Mouse (Mus musculus) gastrocnemius, postnatal 36 days (tissue): ENCODE data around the gene Kif6. TPM values are rescaled to one million over a fixed set of nuclear protein-coding genes. Genes with fewer than 3 reads are reported as not detected.

Source experiments
- DNase-seq, 2 experiments: peaks; one replicate each; pipeline ENCODE4 v3.0.0; 2022
- intact Hi-C: fragments of 180-260 bp; cut with DNase I; formaldehyde crosslinking; loops from one replicate; pipeline ENCODE4 v1.15.1; 2025
- total RNA-seq, 2 experiments: library from RNA; stranded (reverse); gene quantifications; 2 replicates each; pipeline ENCODE4 v1.2.3; 2021

Gene Kif6
- total RNA-seq, 2 experiments from 2014 or later, result not detected

GRCm38 (mm10) chr17:49824841-49825450, 210.0 kb downstream of the Kif6 start:
- DNase-seq, result no peak
- intact Hi-C loops, result no loop called here

GRCm38 (mm10) chr17:49825831-49826230, 210.9 kb downstream of the Kif6 start:
- DNase-seq, result no peak
- intact Hi-C loops, result no loop called here

GRCm38 (mm10) chr17:49831745-49832144, 216.8 kb downstream of the Kif6 start:
- DNase-seq, result no peak
- intact Hi-C loops, result no loop called here

- no peak for DNase-seq
- intact Hi-C loops, result no loop called here
These were observed 219.2 kb downstream of the Kif6 start for GRCm38 (mm10) chr17:49834044-49834545.

- DNase-seq, result no peak
- intact Hi-C loops, result no loop called here
These were observed 222.5 kb downstream of the Kif6 start for GRCm38 (mm10) chr17:49837417-49837816.

GRCm38 (mm10) chr17:49839243-49839642, 224.3 kb downstream of the Kif6 start:
- intact Hi-C loops, result no loop called here
- no peak for DNase-seq

GRCm38 (mm10) chr17:49851210-49851609, 236.3 kb downstream of the Kif6 start:
- intact Hi-C loops, result no loop called here
- DNase-seq, result no peak

GRCm38 (mm10) chr17:49852183-49852582, 237.2 kb downstream of the Kif6 start:
- intact Hi-C loops, result loop anchor here (2.0 kb wide), 1 partner anchor 383 kb away; no protein-coding TSS in a partner anchor
- DNase-seq, result peak; percentile 19 to 36

- no peak for DNase-seq
- intact Hi-C loops, result no loop called here
These were observed 240.8 kb downstream of the Kif6 start for GRCm38 (mm10) chr17:49855785-49856184.

- intact Hi-C loops, result no loop called here
- no peak for DNase-seq
These were observed 245.3 kb downstream of the Kif6 start for GRCm38 (mm10) chr17:49860057-49860816.

GRCm38 (mm10) chr17:49863597-49863996, 248.7 kb downstream of the Kif6 start:
- intact Hi-C loops, result no loop called here
- no peak for DNase-seq

- intact Hi-C loops, result no loop called here
- no peak for DNase-seq
These were observed 250.7 kb downstream of the Kif6 start for GRCm38 (mm10) chr17:49865604-49866003.

- intact Hi-C loops, result no loop called here
- no peak for DNase-seq
These were observed 251.8 kb downstream of the Kif6 start for GRCm38 (mm10) chr17:49866653-49867215.

- intact Hi-C loops, result no loop called here
- no peak for DNase-seq
These were observed 252.6 kb downstream of the Kif6 start for GRCm38 (mm10) chr17:49867321-49868137.

- intact Hi-C loops, result no loop called here
These were observed 254.3 kb downstream of the Kif6 start for GRCm38 (mm10) chr17:49869246-49869645.

GRCm38 (mm10) chr17:49872305-49872704, 257.4 kb downstream of the Kif6 start:
- DNase-seq, result no peak
- intact Hi-C loops, result no loop called here

More at GRCm38 (mm10) chr17:49869246-49869645, 254.3 kb downstream of the Kif6 start:
- no peak for DNase-seq

- intact Hi-C loops, result no loop called here
- no peak for DNase-seq
These were observed 259.8 kb downstream of the Kif6 start for GRCm38 (mm10) chr17:49874746-49875145.

- intact Hi-C loops, result no loop called here
- no peak for DNase-seq
These were observed 260.5 kb downstream of the Kif6 start for GRCm38 (mm10) chr17:49875401-49875800.

GRCm38 (mm10) chr17:49875939-49876651, 261.2 kb downstream of the Kif6 start:
- DNase-seq, result no peak
- intact Hi-C loops, result no loop called here
